Mouse (Mus musculus) forebrain, embryonic 10.5 days (tissue): ENCODE data around the gene Cdk15. TPM values are rescaled to one million over a fixed set of nuclear protein-coding genes. Genes with fewer than 3 reads are reported as not detected.

Experiments used
- DNase-seq: peaks from one replicate; pipeline ENCODE4 v3.0.0-alpha.2; 2017; ENCODE audit warnings: low spot score; ENCODE audit errors: extremely low spot score
- H3K27ac ChIP-seq: fragments of 300-500 bp; sonication (generic); 2 replicates; pipeline ENCODE4 v1.5.1; 2016; ENCODE audit warnings: mild to moderate bottlenecking
- H3K27me3 ChIP-seq: fragments of 300-500 bp; sonication (generic); 2 replicates; pipeline ENCODE4 v1.6.1; 2016; ENCODE audit warnings: mild to moderate bottlenecking; ENCODE audit not compliant: poor library complexity, severe bottlenecking
- H3K36me3 ChIP-seq: fragments of 300-500 bp; sonication (generic); replicated peaks from 2 replicates; pipeline ENCODE4 v1.6.1; 2016; ENCODE audit warnings: mild to moderate bottlenecking, moderate library complexity
- H3K4me1 ChIP-seq: fragments of 300-500 bp; sonication (generic); 2 replicates; pipeline ENCODE4 v1.6.1; 2016
- H3K4me3 ChIP-seq: fragments of 300-500 bp; sonication (generic); 2 replicates; pipeline ENCODE4 v1.5.1; 2016; ENCODE audit warnings: mild to moderate bottlenecking, moderate library complexity
- H3K9me3 ChIP-seq: fragments of 300-500 bp; sonication (generic); 2 replicates; pipeline ENCODE4 v1.6.1; 2016; ENCODE audit warnings: mild to moderate bottlenecking, moderate library complexity
- WGBS: fragments of 180-500 bp; shearing (Covaris S2); methylation state at CpG from one replicate; pipeline ENCODE4 v1.1.7; 2016; 5-methylcytosine and 5-hydroxymethylcytosine counted together
- polyA plus RNA-seq: library from polyadenylated mRNA; unstranded; fragments of >200 nt; fragmentation: Nextera tagmentation; extraction: Ambion mirVana; gene quantifications from 2 replicates; pipeline ENCODE4 v1.2.1, GENCODE M21; 2016

The Cdk15 gene
- polyA plus RNA-seq, 1 experiment from 2014 or later, result 0.29 TPM

DNA sequence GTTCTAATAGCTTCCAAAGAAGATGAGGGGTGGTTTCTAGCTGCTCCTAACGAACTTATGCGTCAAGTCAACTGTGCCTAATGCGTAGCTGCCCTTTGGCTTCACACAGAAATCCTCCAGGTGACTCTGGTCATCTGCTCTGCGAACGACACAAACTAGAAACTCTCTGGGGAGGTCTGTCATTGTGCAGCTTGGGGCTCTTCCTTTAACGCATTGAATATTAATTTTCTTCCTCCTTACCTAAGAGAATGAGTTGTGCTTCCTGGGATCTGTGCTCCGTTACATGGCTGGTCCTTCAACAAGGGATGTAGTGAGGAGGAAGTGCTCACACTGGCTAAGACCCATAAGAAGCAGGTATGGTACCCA is 112.6 kb downstream of the Cdk15 start:
- no peak for DNase-seq
- 67% methylated on average over 7 of the region's 7 CpGs for WGBS

DNA sequence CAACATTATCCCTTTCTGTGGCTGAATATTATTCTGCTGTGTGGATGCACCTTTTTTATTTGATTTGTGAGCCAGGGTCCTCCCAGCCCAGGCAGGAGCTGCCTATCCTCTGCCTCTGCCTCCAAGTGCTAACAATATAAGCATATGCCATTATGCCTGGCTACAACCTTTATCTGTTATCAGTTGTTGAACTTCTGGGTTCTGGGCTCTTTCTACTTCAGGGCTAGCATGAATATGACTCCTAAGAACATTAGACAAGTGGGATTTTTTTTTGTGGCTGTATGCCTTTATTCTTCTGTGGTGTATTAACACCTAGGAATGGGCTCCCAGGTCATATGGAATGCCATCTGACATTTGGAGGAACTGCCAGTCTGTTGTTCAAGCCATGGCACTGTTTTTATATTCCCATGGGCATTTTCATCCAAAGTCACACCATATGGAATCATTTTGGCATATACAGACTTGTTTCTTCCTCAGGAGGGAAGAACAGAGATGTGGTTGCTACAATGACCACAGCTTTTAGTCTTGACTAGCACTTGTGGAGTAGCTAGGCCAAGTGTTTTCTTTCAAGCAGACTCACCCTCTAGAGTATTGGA is 113.7 kb downstream of the Cdk15 start:
- Histone ChIP-seq H3K4me3 (no peak overlapping the region), H3K9me3 (no peaks in the 10 kb centered on the region), H3K27me3 (peaks cover 18% of the 10 kb centered on the region), H3K27ac (no peak overlapping the region), H3K36me3 (no peaks in the 10 kb centered on the region), H3K4me1 (peaks cover 19% of the 10 kb centered on the region)
- no peak for DNase-seq

More for the DNA sequence above, 112.6 kb downstream of the Cdk15 start:
- Histone ChIP-seq H3K4me1 (peaks cover 19% of the 10 kb centered on the region), H3K9me3 (no peaks in the 10 kb centered on the region), H3K4me3 (no peak overlapping the region), H3K36me3 (no peaks in the 10 kb centered on the region), H3K27me3 (peaks cover 18% of the 10 kb centered on the region), H3K27ac (no peak overlapping the region)

DNA sequence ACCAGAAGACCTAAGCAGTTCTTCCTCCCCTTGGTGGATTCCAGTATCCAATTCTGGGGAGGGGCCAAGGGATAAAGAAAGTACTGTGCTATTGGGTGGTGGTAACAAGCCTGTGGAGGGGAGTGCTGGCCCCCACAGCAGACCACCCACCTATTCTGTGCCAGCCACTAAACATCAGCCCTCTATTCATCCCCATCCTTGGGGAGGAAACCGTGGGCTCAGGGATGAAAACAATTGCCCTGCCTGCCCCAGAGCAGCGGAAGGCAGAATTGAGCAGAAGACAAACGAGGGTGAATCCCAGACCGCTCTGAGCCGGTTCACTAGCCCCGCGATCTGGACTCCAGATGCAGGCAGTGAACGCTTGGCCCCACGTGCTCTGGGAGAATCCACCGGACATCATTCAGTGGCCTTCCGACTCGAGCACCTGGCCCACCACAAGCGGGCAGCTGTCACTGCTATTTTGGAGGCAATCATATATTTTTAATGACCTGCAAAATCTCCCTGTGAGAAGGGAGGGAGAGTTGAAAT is 119.4 kb downstream of the Cdk15 start:
- H3K27ac ChIP-seq, result peak overlapping the region; percentile 70
- H3K36me3 ChIP-seq, result no peaks in the 10 kb centered on the region
- peak overlapping the region; percentile 14; the same call in 1 of the 2 replicates for H3K4me3 ChIP-seq
- WGBS, result 4% methylated on average over 13 of the region's 13 CpGs
- DNase-seq, result peak; percentile 56
- no peaks in the 10 kb centered on the region for H3K9me3 ChIP-seq
- H3K4me1 ChIP-seq, result peaks cover 17% of the 10 kb centered on the region
- peaks cover 14% of the 10 kb centered on the region for H3K27me3 ChIP-seq

DNA sequence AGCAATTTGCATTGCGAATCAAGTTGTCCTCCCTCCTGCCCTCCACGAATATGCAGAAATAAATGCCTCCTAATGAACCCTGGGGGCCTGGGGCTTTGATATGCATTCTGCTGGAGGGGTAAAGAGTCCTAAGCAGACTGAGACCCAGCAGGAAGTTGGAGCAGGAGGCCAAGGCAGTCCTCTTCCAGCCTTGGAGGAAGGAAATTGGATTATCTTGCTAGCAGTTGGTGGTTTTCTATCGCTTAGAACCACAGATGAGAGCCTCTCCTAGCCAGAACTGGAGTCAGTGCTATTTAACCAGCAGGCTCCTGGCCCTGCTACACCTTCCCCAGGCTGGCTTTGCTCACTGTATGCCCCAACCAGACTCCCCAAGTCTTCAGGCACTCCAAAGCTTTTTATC is 119.9 kb downstream of the Cdk15 start:
- Histone ChIP-seq H3K27me3 (peaks cover 18% of the 10 kb centered on the region), H3K27ac (peak overlapping the region; percentile 70), H3K4me1 (peaks cover 21% of the 10 kb centered on the region), H3K4me3 (no peak overlapping the region), H3K36me3 (no peaks in the 10 kb centered on the region), H3K9me3 (no peaks in the 10 kb centered on the region)
- no peak for DNase-seq
- 7% methylated on average over 3 of the region's 3 CpGs for WGBS

DNA sequence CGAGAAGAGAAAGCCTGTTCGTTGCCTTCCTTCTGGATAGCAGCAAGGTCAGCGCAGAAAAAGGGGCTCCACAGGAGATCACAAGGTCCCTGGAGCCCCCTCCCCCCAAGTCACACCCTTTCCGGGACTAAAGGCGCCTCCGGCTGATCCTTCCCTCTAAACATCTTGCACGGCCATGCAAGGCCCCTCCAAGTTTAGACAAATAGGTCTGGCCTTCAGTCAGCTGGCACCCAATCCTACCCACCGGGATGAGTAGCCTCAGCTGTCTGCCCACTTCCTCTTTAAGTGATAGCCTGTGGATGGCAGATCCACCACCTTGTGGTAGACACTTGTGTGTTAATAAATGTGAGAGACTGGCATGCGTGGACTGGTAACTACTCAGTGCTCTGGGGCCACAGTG is 120.6 kb downstream of the Cdk15 start:
- Histone ChIP-seq H3K27me3 (peaks cover 18% of the 10 kb centered on the region), H3K36me3 (no peaks in the 10 kb centered on the region), H3K9me3 (no peaks in the 10 kb centered on the region), H3K4me3 (no peak overlapping the region), H3K27ac (no peak overlapping the region), H3K4me1 (peaks cover 21% of the 10 kb centered on the region)
- WGBS, result 81% methylated on average over 9 of the region's 9 CpGs
- DNase-seq, result no peak

DNA sequence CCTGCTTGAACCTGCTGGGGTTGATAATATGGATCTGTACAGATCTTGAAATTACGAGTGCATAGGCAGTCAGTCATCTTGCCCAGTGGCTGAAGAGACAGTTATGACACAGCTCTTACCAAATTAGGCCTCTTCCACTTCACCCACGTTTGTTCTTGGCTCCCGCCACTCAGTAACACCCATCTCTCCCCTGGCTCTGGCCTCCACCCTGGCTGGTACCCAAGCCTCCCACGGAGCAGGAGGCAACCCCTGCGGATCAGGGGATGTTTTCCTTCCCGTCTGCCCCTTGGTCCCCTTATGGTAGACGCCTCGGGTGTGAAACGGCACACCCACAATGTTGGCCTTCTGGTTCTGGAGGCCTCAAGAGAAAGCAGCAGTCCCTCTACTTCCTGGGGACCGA is 124.2 kb downstream of the Cdk15 start:
- Histone ChIP-seq H3K9me3 (no peaks in the 10 kb centered on the region), H3K27me3 (peaks cover 25% of the 10 kb centered on the region), H3K4me1 (peaks cover 25% of the 10 kb centered on the region), H3K27ac (no peak overlapping the region), H3K4me3 (no peak overlapping the region), H3K36me3 (no peaks in the 10 kb centered on the region)
- no peak for DNase-seq
- WGBS, result 83% methylated on average over 10 of the region's 10 CpGs

DNA sequence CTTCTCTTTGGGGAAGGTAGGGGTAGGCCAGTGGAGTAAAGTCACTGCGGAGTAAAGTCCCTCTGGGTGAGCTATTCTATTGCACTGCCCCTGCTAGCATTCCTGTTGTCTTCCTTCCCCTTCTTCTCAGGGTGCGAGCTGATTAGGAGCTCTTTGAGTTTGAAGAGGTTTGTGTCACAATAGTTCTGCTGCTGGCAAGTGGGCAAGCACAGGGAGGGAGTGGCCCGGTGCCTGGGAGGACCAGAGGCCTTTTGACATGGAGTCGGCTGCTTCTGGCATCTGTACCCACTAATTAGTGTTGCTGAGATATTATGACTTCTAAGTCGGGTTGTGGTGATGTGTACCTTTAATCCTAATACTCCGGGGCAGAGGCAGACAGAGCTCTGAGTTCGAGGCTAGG is 124.8 kb downstream of the Cdk15 start:
- Histone ChIP-seq H3K4me1 (peaks cover 19% of the 10 kb centered on the region), H3K27ac (no peak overlapping the region), H3K4me3 (no peak overlapping the region), H3K27me3 (peaks cover 25% of the 10 kb centered on the region), H3K9me3 (no peaks in the 10 kb centered on the region), H3K36me3 (no peaks in the 10 kb centered on the region)
- 79% methylated on average over 7 of the region's 7 CpGs for WGBS
- DNase-seq, result no peak

DNA sequence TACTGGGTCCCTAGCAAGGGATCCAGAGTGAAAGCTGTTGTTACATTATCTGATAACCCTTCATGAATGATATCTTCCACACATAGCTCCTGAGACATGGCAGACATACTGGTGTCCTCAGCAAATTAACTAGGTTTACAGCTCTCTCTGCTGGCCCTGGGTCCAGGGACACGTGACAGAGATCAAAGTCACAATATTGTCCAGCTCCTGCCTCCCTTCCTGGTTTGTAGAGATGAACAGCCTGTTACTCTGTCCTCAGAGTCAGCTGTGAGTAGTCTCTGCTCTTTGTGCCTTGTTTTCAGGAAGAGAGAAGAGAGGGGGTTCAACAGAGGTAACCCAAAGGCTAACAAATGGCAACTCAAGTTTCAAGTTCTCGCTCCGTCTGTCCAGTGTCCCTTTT is 125.8 kb downstream of the Cdk15 start:
- 90% methylated on average over 3 of the region's 3 CpGs for WGBS
- no peak for DNase-seq
- no peak overlapping the region for H3K4me3 ChIP-seq
- no peaks in the 10 kb centered on the region for H3K9me3 ChIP-seq
- no peaks in the 10 kb centered on the region for H3K36me3 ChIP-seq
- H3K4me1 ChIP-seq, result peaks cover 11% of the 10 kb centered on the region
- H3K27me3 ChIP-seq, result peaks cover 21% of the 10 kb centered on the region
- H3K27ac ChIP-seq, result no peak overlapping the region

DNA sequence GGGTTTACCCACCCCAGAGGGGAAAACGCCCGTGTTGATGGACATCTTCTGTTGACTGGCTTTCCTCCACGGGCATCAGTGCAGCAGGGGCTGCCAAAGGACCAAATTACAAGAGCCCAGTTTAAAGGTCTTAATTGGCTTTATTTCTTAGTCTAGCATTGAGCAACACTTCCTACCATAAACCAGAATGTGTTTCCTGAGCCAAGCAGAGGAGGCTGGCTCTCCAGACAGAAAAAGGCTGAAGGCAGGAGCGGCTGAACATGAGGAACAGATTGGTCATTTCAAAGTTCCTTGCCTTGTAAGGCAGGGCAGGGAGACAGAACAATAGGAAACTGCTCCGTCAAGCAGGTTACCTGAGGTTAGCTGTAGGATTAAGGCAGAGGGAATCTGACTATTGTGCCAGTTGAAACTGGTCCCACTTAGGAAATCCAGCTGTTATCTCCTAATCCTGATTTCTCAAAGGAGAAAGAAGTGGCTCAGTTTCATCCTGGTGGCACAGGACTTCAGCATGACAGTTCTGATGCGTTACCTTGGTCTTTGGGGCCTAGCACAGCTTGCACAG is 126.4 kb downstream of the Cdk15 start:
- 62% methylated on average over 6 of the region's 6 CpGs for WGBS
- no peak for DNase-seq
- H3K27me3 ChIP-seq, result peaks cover 20% of the 10 kb centered on the region
- H3K9me3 ChIP-seq, result no peaks in the 10 kb centered on the region
- no peak overlapping the region for H3K27ac ChIP-seq
- no peak overlapping the region for H3K4me3 ChIP-seq
- H3K4me1 ChIP-seq, result peaks cover 16% of the 10 kb centered on the region
- no peaks in the 10 kb centered on the region for H3K36me3 ChIP-seq

DNA sequence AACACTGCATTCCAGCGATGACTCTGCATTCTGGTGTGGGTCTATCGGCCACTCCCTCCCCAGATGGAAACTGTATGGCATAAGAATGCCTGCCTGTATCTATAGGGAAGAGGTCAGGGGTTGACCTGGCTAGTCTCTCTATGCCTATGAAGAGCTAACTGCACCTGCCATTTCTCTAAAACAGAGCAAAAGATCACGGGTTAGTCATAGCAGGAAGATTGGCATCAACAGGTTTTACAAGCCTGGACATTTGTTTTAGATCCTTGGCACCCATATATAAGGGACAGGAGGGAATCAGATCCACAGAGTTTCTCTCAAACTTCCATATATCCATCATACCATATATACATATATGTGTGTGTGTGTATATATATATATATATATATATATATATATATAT is 127.7 kb downstream of the Cdk15 start:
- H3K27ac ChIP-seq, result no peak overlapping the region
- H3K9me3 ChIP-seq, result no peaks in the 10 kb centered on the region
- H3K36me3 ChIP-seq, result no peaks in the 10 kb centered on the region
- H3K4me1 ChIP-seq, result peaks cover 16% of the 10 kb centered on the region
- H3K27me3 ChIP-seq, result peaks cover 20% of the 10 kb centered on the region
- WGBS, result 91% methylated on average over 3 of the region's 3 CpGs
- no peak for DNase-seq
- H3K4me3 ChIP-seq, result no peak overlapping the region

DNA sequence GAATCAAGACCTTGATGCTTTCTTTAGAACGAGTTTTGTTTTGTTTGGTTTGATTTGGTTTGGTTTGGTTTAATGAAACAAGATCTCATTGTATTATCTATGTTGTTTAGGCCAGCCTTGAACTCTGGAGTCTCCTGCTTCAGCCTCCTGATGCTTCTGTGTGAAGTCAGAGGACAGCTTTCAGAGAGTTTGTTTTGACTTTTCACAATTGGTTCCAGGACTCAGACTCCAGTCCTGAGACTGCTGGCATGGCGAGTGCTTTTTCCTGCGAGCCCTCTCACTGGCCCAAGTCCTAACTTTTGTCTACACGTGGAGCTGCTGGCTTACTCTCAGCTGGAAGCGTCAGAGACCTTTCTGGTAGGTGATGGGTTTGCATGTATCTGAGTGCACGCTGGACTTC is 128.9 kb downstream of the Cdk15 start:
- no peaks in the 10 kb centered on the region for H3K36me3 ChIP-seq
- no peak for DNase-seq
- H3K27ac ChIP-seq, result no peak overlapping the region
- no peak overlapping the region for H3K4me3 ChIP-seq
- H3K4me1 ChIP-seq, result peaks cover 16% of the 10 kb centered on the region
- peaks cover 14% of the 10 kb centered on the region for H3K27me3 ChIP-seq
- no peaks in the 10 kb centered on the region for H3K9me3 ChIP-seq
- 78% methylated on average over 6 of the region's 6 CpGs for WGBS

DNA sequence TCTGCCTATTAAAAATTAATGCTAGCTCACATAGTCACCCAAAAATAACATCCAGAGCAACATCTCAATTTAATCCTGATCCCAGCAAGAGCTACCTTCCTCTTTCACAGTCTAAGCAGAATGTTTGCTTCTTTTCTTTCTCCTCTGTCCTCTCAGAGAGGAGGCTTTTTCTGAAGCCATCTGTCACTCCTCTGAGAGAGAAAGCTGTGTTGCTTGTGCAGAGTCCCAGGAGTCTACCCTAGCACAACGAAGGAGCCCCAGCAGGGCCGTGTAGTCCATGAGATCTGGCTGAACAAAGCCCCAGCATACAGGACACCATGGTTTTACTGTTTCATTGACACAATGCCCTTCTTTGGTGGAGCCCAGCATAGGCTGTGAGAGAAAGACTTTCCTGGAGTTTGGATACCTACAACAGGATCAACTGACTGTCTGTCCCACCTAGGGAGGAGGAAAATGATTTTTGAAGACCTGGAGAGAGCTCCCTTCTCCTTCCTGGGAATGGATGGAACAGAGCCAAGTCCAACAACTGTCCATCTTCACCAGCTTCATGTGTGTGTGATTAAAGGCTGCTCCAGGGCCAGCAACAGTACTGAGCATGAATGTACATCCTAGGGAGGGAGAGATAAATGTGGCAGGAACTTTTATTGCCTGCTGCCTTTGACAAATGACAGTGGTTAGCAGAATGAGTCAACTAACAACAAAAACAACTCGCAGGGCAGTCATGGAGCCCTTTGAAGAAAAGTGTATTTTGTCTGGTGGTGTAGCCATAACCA is 131.0 kb downstream of the Cdk15 start:
- DNase-seq, result no peak
- Histone ChIP-seq H3K27ac (peak overlapping the region; percentile 44), H3K4me3 (no peak overlapping the region), H3K27me3 (peaks cover 3% of the 10 kb centered on the region; the same call in 1 of the 2 replicates), H3K9me3 (no peaks in the 10 kb centered on the region), H3K4me1 (peaks cover 25% of the 10 kb centered on the region), H3K36me3 (no peaks in the 10 kb centered on the region)
- WGBS, result 63% methylated on average over 3 of the region's 3 CpGs

DNA sequence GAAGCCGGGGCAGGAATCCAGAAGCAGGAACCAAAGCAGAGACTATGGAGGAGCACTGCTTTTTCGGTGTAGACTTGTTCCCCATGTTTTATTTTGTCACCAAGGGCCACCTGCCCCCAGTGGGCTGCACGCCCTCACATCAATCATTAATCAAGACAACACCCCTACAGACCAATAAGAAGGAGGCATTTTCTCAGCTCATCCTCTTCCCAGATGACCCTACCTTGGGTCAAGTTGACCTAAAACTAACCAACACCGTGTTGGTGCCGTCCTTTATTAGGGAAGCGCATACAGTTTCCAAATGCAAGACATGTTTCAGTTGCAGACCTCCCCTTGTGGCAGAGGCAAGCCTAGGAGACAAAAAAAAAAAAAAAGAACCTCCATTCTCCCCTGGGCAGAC is 132.5 kb downstream of the Cdk15 start:
- H3K9me3 ChIP-seq, result peaks cover 6% of the 10 kb centered on the region
- DNase-seq, result no peak
- H3K27ac ChIP-seq, result no peak overlapping the region
- peaks cover 7% of the 10 kb centered on the region for H3K27me3 ChIP-seq
- 87% methylated on average over 6 of the region's 6 CpGs for WGBS
- peaks cover 26% of the 10 kb centered on the region for H3K4me1 ChIP-seq
- no peaks in the 10 kb centered on the region for H3K36me3 ChIP-seq
- no peak overlapping the region for H3K4me3 ChIP-seq
